Mouse (Mus musculus): ENCODE results near the gene Foxg1.

Gene Foxg1

DNA sequence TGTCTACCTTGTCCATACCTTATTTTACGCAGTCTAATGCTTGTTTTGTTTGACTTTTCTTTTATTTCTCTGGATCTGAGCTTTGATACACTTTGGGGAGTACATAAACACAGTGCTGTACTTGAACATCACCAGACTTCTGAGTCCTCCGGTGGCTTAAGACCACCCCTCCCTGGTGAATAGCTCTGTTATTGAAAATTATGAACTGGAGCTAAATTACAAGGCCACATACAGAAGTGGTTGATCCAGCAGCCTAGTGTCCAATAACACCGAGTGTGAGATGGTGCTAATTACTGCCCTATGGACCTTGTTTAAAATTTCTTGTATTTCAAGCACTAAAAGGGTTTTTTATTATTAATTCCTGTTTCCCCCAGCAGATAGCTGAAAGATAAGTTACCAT is 35.5 kb downstream of the Foxg1 start:
- no peak for DNase-seq
